Mouse (Mus musculus) kidney, adult 2 months (tissue): ENCODE results near the gene Hes5.

Experiments used
- CTCF ChIP-seq: fragments of 200-500 bp; conservative IDR thresholded peaks from 2 replicates; pipeline ENCODE4 v1.5.1; 2011; ENCODE audit warnings: low read depth, mild to moderate bottlenecking, control low read depth, low read length, moderate library complexity, mixed read lengths; ENCODE audit not compliant: insufficient read depth, insufficient read length
- POLR2A ChIP-seq: fragments of 200-500 bp; IDR thresholded peaks from one replicate; pipeline ENCODE4 v1.6.1; 2011; ENCODE audit warnings: low read depth, low read length, control low read depth

DNA sequence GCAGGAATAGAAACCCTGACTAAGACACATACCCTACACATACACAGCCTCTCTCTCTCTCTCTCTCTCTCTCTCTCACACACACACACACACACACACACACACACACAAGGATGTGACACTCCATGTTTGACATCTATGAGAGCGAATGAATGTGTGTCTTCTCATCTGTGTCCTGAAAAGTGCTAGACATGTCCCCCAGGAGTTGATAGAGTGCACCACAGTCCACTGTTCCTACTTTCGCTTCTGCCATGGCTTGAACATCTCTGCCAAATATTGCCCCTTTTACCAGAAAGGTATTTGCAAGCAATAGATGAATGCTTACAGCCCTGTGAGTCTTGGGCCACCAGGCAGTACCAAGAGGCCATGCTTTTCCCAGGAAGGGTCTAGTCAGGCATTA lies 20.6 kb upstream of the Hes5 start:
- TF ChIP-seq CTCF: no peak
- TF ChIP-seq POLR2A: no peak
